Mouse (Mus musculus): Measurements from ENCODE around the gene Fem1a.

The Fem1a gene

GRCm38 (mm10) chr17:56256239-56256881 lies at the start of gene Fem1a:
Gene Fem1a, plus strand, starts transcription at chr17:56256810.
- DNase-seq (ENCODE audit: low spot score) = peak; percentile 99

- DNase-seq (ENCODE audit: low spot score) = no peak
These were observed 49.5 kb upstream of the Fem1a start for GRCm38 (mm10) chr17:56206986-56207674.

GRCm38 (mm10) chr17:56207963-56208530 lies 48.6 kb upstream of the Fem1a start:
- peak; percentile 53 for DNase-seq (ENCODE audit: low spot score)

GRCm38 (mm10) chr17:56208821-56209220 lies 47.8 kb upstream of the Fem1a start:
- no peak for DNase-seq (ENCODE audit: low spot score)

GRCm38 (mm10) chr17:56211090-56211489 lies 45.5 kb upstream of the Fem1a start:
- no peak for DNase-seq (ENCODE audit: low spot score)

GRCm38 (mm10) chr17:56212676-56213075 lies 43.9 kb upstream of the Fem1a start:
- no peak for DNase-seq (ENCODE audit: low spot score)

GRCm38 (mm10) chr17:56214229-56214628 lies 42.4 kb upstream of the Fem1a start:
- DNase-seq (ENCODE audit: low spot score) = no peak

GRCm38 (mm10) chr17:56217670-56218069 lies 38.9 kb upstream of the Fem1a start:
- DNase-seq (ENCODE audit: low spot score) = no peak

GRCm38 (mm10) chr17:56218377-56219191 lies 38.0 kb upstream of the Fem1a start, which contains the start of gene Dpp9:
Gene Dpp9, minus strand, starts transcription at chr17:56218905.
- peak; percentile 98 for DNase-seq (ENCODE audit: low spot score)

GRCm38 (mm10) chr17:56219251-56219650 lies 37.4 kb upstream of the Fem1a start:
- no peak for DNase-seq (ENCODE audit: low spot score)

- DNase-seq (ENCODE audit: low spot score) = peak; percentile 97
These were observed 36.8 kb upstream of the Fem1a start for GRCm38 (mm10) chr17:56219805-56220204.

GRCm38 (mm10) chr17:56224916-56225315 lies 31.7 kb upstream of the Fem1a start:
- no peak for DNase-seq (ENCODE audit: low spot score)

- DNase-seq (ENCODE audit: low spot score) = no peak
These were observed 30.0 kb upstream of the Fem1a start for GRCm38 (mm10) chr17:56226566-56226965.

- no peak for DNase-seq (ENCODE audit: low spot score)
These were observed 26.7 kb upstream of the Fem1a start for GRCm38 (mm10) chr17:56229943-56230342.

GRCm38 (mm10) chr17:56233389-56233788 lies 23.2 kb upstream of the Fem1a start:
- DNase-seq (ENCODE audit: low spot score) = no peak

GRCm38 (mm10) chr17:56233818-56234469 lies 22.7 kb upstream of the Fem1a start:
- peak; percentile 51 for DNase-seq (ENCODE audit: low spot score)

GRCm38 (mm10) chr17:56241541-56242401 lies 14.8 kb upstream of the Fem1a start:
- DNase-seq (ENCODE audit: low spot score) = peak; percentile 92

GRCm38 (mm10) chr17:56245608-56246007 lies 11.0 kb upstream of the Fem1a start:
- no peak for DNase-seq (ENCODE audit: low spot score)

GRCm38 (mm10) chr17:56251136-56251829 lies 5.3 kb upstream of the Fem1a start:
- DNase-seq (ENCODE audit: low spot score) = peak; percentile 86

- no peak for DNase-seq (ENCODE audit: low spot score)
These were observed 1.9 kb upstream of the Fem1a start for GRCm38 (mm10) chr17:56254695-56255094.

All from adipocyte (in vitro differentiated cells).